Mouse (Mus musculus): Measurements from ENCODE around the gene Cldn22.
"Not testable (repeated sequence)": the region's sequence is repeated elsewhere in the genome, so short reads cannot be mapped to it uniquely, and the experiment has no call there.

Cldn22 gene

DNA sequence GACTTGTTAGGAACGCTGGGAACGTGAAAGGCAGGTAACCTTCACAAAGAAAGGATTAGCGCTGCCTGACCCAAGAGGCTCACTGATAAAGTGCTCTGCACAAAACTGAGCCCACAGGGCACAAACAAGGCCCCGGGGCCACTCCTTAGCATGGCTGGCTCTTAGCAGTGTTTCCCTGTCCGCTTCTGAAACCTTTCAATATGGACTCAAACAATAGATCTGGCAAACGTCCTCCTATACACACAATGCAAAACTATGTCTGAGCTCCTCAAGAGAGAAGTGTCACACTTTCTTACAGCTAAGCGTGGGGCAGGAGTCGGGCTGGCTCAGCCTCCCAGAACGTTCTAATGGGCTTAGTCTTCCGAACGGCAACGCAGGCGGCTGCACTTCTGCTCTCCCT lies at the start of gene Cldn22:
Cldn22 (plus strand) TSS at position 301 of the 400 bp plus-strand sequence.
- no peak for ATAC-seq (ENCODE audit: insufficient number of reproducible peaks, low FRiP score, low TSS enrichment)

DNA sequence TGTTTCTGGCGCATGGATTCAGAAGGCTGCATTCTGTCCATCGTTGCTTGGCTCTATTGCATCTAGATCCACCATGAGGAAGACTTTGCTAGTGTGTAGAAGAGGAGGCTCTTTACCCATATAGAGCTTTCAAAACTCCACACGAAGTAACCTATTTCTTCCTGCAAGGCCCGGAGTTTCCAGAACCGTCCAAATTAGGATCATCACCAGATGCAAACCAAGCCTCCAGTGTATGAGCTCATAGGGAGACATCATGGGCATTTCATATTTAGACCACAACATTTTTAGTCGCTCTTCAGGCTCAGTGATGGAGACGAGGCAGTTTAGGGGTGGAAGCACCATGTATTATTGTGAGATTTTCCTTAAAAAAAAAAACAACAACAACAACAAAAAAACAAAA lies 46.9 kb upstream of the Cldn22 start:
- no peak for ATAC-seq (ENCODE audit: insufficient number of reproducible peaks, low FRiP score, low TSS enrichment)

GRCm38 (mm10) chr8:47779589-47779988 lies 44.7 kb upstream of the Cldn22 start:
- ATAC-seq (ENCODE audit: insufficient number of reproducible peaks, low FRiP score, low TSS enrichment): no peak

DNA sequence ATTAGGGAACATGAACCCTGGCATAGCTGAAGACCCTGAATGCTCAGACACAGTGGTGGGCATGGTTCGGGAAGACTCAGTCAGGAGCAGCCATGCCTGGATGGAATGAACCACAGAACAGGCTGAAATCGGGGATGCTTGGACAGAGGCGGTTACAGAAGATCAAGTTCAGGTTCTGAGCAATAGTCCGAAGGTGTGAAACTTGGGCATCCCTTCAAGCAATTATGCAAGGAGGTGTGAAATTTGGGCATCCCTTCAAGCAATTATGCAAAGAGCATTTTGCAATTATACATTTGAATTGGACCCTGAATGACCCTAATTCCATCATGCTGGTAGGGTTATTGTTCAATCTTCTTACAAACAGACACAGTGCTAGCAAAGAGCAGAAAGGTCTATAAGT lies 42.4 kb upstream of the Cldn22 start:
- no peak for ATAC-seq (ENCODE audit: insufficient number of reproducible peaks, low FRiP score, low TSS enrichment)

GRCm38 (mm10) chr8:47783544-47783943 lies 40.7 kb upstream of the Cldn22 start:
- ATAC-seq (ENCODE audit: insufficient number of reproducible peaks, low FRiP score, low TSS enrichment): no peak

DNA sequence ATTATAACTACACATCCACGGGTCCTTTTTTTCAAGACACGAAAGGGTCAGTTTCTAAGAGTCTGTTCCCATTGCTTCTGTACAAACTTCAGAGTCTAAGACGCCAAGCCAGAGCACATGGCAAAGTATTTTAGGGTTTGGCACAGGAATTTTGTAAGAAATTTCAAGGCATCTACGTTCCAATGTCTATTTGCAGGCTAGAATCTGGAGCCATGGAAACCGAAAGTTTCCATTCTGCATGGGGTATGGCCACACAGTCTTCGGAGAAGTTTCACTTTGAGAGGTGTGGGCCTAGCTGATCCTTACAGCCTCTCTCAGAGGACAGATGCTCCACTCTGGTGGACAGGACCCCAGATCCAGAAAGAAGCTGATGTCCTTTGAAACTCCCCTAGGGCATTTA lies 40.3 kb upstream of the Cldn22 start:
- no peak for ATAC-seq (ENCODE audit: insufficient number of reproducible peaks, low FRiP score, low TSS enrichment)

GRCm38 (mm10) chr8:47784436-47784835 lies 39.8 kb upstream of the Cldn22 start:
- ATAC-seq (ENCODE audit: insufficient number of reproducible peaks, low FRiP score, low TSS enrichment): no peak

DNA sequence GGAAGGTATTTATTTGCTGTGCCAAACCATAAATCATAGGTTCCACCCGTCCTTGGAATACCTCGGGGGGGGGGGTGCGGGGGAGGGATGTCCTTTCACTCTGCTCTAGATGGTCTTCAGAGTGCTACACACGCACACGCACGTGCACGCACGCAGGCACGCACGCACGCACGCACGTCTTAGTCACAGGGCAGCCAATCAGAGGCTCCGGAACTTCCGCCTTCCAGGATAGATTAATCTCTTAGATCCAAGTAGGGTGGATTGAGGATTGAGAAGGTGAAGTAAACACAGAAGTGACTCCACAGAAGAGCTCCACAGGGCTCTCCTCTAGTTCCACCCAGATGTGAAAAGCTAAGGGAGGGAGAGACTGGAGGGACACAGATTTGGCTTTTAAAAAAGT lies 38.0 kb upstream of the Cldn22 start:
- ATAC-seq (ENCODE audit: insufficient number of reproducible peaks, low FRiP score, low TSS enrichment): no peak

GRCm38 (mm10) chr8:47787705-47788104 lies 36.6 kb upstream of the Cldn22 start:
- no peak for ATAC-seq (ENCODE audit: insufficient number of reproducible peaks, low FRiP score, low TSS enrichment)

DNA sequence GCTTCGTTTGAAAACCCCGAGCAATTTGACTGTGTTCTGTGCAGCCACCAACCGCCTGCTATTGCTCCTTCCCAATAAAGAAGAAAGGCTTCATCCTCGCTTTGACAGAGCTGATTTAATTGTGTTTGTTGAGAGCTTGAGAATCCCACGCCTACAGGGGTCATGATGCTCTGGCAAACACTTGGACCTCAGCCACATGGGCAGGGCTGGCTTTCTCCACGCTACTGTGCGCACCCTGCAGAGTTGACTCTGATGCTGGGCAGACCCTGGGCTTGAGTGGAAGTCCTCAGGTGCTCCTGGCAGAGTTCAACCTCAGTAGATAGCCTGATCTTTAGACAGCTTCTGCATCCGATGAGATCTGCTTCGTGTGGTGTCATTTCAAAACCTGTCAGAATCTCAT lies 32.3 kb upstream of the Cldn22 start:
- ATAC-seq (ENCODE audit: insufficient number of reproducible peaks, low FRiP score, low TSS enrichment): no peak

- no peak for ATAC-seq (ENCODE audit: insufficient number of reproducible peaks, low FRiP score, low TSS enrichment)
Observed at GRCm38 (mm10) chr8:47799438-47799837, 24.8 kb upstream of the Cldn22 start.

DNA sequence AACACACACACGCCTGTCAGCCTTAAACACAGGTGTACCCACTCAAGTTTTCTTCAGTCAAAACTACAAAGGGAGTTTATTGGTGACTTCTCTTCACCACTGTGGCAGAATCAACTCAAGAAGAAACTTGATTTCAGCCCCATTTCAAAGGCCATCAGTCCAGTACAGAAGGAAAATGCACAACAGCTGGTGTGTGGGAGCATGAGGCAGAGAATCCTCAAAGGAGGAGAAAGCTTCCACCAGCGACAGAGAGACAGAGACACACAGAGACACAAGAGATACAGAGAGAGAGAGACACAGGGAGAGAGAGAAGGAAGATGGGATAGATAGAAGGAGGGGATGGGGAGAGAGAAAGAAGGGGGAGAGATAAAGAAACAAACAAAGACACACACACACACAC lies 21.9 kb upstream of the Cldn22 start:
- no peak for ATAC-seq (ENCODE audit: insufficient number of reproducible peaks, low FRiP score, low TSS enrichment)

GRCm38 (mm10) chr8:47804262-47804661 lies 20.0 kb upstream of the Cldn22 start:
- no peak for ATAC-seq (ENCODE audit: insufficient number of reproducible peaks, low FRiP score, low TSS enrichment)

DNA sequence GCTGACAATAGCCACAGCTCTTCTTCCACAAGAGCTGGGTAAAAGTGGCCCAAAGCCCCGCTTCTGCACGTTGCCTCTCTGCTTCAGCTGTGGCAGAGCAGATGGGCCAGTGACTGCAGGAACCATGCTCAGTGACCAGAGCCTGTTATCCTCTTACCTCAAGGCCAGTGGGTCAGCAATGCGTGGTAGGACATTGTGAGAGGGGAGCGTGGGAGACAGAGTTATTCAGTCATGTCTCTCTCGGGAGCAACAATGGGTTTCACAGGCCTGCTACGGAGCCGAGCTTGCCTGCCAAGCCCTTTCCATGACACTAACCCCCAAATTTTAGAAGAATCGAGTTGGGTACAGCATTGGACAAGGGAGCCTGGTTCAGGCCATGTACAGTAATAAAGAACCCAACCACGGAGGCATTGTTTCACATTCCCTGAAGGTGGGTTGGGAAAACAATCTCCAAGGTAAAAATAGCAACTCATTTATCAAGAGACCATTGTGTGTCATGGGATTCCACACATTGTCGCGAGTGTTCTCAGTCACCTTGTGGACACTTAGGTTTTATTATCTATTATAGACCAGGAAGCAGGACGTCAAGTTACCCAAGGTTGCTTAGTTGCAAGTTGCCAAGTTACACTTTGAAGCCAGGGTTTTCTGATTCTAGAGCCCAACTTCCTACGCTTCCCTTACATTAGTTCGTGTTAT lies 14.2 kb upstream of the Cldn22 start:
- ATAC-seq (ENCODE audit: insufficient number of reproducible peaks, low FRiP score, low TSS enrichment): no peak

DNA sequence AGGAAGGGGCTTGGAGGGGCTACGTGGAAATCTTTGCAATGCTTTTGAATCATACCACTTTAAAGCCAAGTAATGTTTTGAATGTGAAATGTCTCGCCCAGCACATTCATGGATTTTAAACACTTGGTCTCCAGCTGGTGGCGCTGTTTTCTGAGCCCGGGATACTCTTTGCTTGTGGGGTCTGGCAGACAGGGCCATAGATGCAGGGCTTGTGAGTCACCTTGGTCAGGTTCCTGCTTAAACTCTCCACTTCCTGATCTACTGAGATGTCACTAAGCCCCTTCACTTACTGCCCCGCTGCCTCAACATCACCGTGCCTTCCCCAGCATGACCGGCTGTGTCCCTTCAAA lies 13.6 kb upstream of the Cldn22 start:
- no peak for ATAC-seq (ENCODE audit: insufficient number of reproducible peaks, low FRiP score, low TSS enrichment)

GRCm38 (mm10) chr8:47811221-47811620 lies 13.1 kb upstream of the Cldn22 start:
- no peak for ATAC-seq (ENCODE audit: insufficient number of reproducible peaks, low FRiP score, low TSS enrichment)

- no peak for ATAC-seq (ENCODE audit: insufficient number of reproducible peaks, low FRiP score, low TSS enrichment)
Observed at GRCm38 (mm10) chr8:47819034-47819433, 5.2 kb upstream of the Cldn22 start.

DNA sequence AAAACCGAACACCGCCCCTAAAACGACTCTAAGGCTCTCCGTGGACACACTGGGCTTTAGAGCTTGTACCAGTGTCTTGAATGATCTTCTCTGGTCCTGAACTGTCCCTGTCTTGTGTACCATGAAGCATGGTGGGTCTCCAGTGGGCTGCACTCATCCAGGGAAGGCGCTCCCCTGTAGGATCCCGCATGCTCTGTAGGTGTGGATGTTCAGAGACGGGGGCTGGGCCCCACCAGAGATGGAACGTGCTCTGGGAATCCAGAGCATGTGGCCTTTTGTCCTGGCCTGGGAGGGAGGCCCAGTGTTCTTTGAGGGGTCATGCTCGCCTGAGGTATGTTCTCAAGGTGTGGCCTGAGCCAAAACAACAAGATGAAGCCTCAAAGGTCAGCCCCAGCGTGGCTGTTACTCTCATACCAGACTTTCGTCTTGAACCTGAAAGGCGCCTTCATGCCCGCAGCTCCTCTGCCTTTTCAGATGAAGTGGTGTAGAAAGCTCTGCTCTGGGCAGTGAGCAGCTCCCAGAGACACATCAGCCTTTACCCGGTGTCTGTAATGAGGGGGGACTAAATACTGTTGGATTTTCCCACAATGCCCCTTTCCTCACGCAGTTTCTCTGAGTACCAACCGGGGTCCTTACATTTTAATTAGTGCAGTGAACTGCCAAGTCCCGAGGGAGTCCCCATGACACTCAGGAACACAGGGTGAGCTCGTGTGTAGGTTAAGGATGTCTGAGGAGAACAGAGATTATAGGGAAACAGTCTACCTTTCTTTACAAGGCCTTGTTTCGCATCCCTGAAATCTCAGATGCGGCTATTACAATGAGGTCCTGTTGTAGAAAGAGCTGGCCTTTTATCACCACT lies 3.1 kb upstream of the Cldn22 start:
- no peak for ATAC-seq (ENCODE audit: insufficient number of reproducible peaks, low FRiP score, low TSS enrichment)

GRCm38 (mm10) chr8:47821843-47822242 lies 2.4 kb upstream of the Cldn22 start, which contains the start of gene Cldn24:
Gene Cldn24, plus strand, starts transcription at chr8:47822143.
- no peak for ATAC-seq (ENCODE audit: insufficient number of reproducible peaks, low FRiP score, low TSS enrichment)

DNA sequence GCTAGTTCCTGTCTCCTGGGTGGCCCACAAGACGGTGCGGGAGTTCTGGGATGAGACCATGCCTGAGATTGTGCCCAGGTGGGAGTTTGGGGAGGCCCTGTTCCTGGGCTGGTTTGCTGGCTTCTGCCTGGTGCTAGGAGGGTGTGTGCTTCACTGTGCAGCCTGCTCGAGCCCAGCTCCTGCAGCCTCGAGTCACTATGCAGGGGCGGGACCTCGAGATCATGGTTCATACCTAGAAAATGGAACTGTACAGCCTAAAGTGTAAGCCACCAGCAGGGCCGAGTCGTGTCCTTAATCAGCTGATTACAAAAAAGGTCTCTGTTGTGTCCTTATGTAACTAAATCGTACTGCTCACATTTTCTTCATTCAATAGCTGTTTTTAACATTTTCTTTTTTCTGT lies 1.7 kb upstream of the Cldn22 start:
- ATAC-seq (ENCODE audit: insufficient number of reproducible peaks, low FRiP score, low TSS enrichment): not testable (repeated sequence)

DNA sequence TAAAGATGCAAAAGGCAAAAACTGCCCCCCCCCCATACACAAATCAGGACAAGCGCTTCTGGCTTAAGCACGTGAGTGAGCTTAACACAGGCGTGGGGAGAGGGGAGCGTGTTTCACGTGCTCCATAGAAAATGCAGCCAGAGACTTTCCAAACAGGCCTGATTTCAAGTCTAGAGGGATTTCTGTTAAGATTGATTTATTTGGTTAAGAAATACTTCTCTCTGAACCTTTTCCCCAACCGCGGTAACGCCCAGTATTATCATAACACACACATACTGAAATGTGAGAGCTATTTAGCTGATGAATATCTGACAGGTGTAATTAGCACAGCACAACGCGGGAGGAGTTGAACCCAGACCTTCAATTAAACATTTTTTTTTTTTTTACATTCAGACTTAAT lies 505 bp upstream of the Cldn22 start:
- ATAC-seq (ENCODE audit: insufficient number of reproducible peaks, low FRiP score, low TSS enrichment): no peak

DNA sequence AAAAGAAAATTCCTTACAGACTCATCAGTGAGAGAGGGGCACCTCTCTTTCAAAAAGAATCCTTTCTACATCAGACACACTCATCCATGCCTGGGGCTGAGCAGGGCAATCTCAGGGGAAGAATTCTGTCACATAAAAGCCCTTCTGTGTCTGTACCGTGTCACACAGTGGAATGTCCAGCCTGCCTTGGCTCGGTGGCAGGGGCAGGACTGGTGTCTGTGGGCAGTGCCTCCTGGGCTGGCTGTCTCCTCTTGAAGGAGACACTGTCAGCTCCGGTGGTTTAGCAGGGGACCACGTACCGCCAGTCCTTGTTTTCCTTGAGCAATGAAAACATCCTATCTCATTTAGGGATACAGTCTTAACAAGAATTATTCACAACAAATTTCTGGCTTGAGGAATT lies 1.3 kb downstream of the Cldn22 start:
- ATAC-seq (ENCODE audit: insufficient number of reproducible peaks, low FRiP score, low TSS enrichment): no peak

Data from cerebellum, adult (tissue).